Mouse (Mus musculus): ENCODE results near the gene Ralbp1.

DNA sequence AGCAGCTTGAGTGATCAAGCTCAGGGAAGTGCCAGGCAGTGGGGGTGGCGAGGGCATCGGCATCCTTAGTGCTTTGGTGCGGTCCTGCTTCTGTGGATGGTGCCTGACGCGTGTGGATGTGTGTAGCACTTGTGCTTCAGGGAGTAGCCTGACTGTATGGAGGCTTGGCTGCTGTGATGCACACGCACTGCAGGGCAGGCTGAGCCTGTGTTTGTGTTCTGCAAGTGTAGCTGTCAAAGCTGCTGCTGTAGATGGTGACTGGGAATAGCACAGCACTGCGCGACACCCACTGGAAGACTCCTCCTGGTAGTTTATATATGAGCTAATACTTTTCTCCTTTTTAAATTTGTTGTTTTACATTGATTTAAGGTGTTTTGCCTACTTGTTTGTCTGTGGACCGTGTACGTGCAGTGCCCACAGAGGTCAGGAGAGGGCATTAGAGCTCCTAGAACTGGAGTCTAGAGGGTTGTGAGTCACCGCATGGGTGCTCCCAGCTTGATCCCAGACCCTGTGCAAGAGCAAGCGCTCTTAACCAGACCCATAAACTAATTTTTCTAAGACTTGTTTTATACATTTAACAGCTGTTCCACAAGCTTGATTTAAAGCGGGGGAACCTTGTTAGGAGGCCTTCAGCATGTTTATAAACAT lies 55.3 kb downstream of the Ralbp1 start:
- TF ChIP-seq CTCF (IDR thresholded peaks at IDR 0.05; ENCODE audit: insufficient read depth, low read length) (no peak), POLR2A (IDR thresholded peaks at IDR 0.05; ENCODE audit: borderline replicate concordance, extremely low read depth, low read depth, low read length) (no peak)

Data from lung, adult 2 months (tissue).